Comparison of ENCODE assay signal across 1 mouse cellular context in the genomic region with DNA sequence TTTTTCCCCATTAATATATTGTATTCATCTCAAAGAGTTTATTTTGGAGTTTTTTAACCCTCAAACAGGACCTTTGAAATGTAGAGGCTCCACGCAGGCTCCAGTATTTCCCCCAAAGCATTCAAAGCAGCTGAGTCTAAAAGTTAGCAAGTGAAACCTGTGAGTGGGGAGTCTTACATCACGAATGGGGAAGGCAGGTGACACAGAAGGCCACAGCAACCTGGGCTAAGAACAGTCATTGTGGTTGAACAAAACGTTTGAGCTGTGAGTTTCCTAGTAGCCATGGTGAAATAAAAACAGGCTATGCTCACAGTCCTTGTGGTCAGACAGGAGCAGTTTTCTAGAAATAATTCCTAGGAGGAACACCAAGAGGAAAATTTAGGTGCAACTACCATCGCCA.
TF ChIP-seq lines count a peak whose summit lies in the region.

No protein-coding gene starts in this region.

TF ChIP-seq in CH12.LX, 34 proteins besides CTCF, POLR2A, EP300 and RAD21 (continued from another document):
- peak; percentile 32; the same call in 1 of the 2 replicates for TF ChIP-seq NRF1 (IDR thresholded peaks at IDR 0.05; ENCODE audit: low read depth, low read length)
- TF ChIP-seq BHLHE40 (IDR thresholded peaks at IDR 0.05; ENCODE audit: low read depth, low read length) = peak; percentile 94
- no peak for TF ChIP-seq ZC3H11A (IDR thresholded peaks at IDR 0.05; ENCODE audit: low read depth, low read length)
- TF ChIP-seq MAX (IDR thresholded peaks at IDR 0.05; ENCODE audit: low read length) = no peak; the same call in 1 of the 2 replicates
- TF ChIP-seq MAZ (IDR thresholded peaks at IDR 0.05; ENCODE audit: low read depth, low read length) = peak; percentile 76
- TF ChIP-seq CHD2 (IDR thresholded peaks at IDR 0.05; ENCODE audit: low read length) = peak; percentile 57; the same call in 1 of the 2 replicates
- TF ChIP-seq ETS1 (conservative IDR thresholded peaks at IDR 0.05; ENCODE audit: low read depth, low read length) = peak; percentile 94
- TF ChIP-seq POLR2AphosphoS2 (IDR thresholded peaks at IDR 0.05; ENCODE audit: low read depth, low read length) = no peak
- TF ChIP-seq E2F4 (IDR thresholded peaks at IDR 0.05; ENCODE audit: insufficient replicate concordance, low read depth, low read length) = no peak
- TF ChIP-seq MEF2A (IDR thresholded peaks at IDR 0.05; ENCODE audit: borderline replicate concordance, low read depth, low read length) = peak; percentile 78
- TF ChIP-seq CHD1 (IDR thresholded peaks at IDR 0.05; ENCODE audit: low read depth, low read length) = peak; percentile 45; the same call in 1 of the 2 replicates
- TF ChIP-seq TCF12 (IDR thresholded peaks at IDR 0.05; ENCODE audit: low read depth, low read length) = peak; percentile 79; the same call in 1 of the 2 replicates
- no peak for TF ChIP-seq ELF1 (IDR thresholded peaks at IDR 0.05; ENCODE audit: low read depth, low read length)
- no peak for TF ChIP-seq ZMIZ1 (IDR thresholded peaks at IDR 0.05; ENCODE audit: low read depth, low read length)
- no peak for TF ChIP-seq JUN (IDR thresholded peaks at IDR 0.05; ENCODE audit: insufficient read depth, low read depth, low read length)
- TF ChIP-seq SMC3 (IDR thresholded peaks at IDR 0.05; ENCODE audit: low read depth, low read length) = no peak; the same call in 1 of the 2 replicates
